Mouse (Mus musculus) CD8-positive naive resting alpha-beta T cell, adult 57 days (primary cell): Measurements from ENCODE around the gene Prrt3. TPM values are rescaled to one million over a fixed set of nuclear protein-coding genes. Genes with fewer than 3 reads are reported as not detected.

Experiments
- total RNA-seq: library from RNA; stranded (reverse); gene quantifications from one replicate; pipeline ENCODE4 v1.2.4, GENCODE M21; 2023

The Prrt3 gene
- 0.86 TPM for total RNA-seq

DNA sequence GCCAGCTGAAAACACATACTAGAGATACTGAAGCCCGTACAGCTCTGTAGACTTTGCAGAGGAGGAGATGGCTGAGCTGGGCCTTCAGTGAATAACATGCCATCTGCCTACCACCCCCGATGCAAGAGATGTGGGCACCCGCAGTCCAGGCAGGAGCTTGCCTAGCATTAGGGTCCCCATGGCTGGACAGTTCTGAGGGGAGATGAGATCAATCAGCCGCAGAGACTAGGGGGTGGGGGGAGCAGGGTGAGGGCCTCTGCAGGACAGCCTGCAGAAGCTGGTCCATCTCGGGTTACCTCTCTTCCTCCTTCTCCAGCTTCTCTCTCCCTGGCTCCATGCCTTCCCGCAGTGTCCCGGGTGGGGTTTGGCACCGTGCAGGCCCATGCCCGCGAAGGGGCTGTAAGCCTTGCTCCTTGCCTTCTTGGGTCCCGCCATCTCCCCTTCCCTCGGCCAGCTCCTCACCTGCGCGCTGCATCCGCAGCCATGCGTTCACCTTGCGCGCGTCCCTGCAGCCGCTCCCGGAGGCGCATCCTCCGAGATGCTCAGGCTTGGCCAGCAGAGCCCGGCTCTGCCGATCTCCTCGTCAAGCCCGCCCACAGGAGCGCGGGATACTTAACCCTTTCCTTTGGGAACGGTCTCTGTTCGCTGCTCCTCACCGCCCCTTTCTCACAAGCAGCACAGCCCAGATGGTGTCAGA lies at the start of gene Prrt3:
Gene Prrt3, minus strand, starts transcription at position 544 of the 697 bp plus-strand sequence.

GRCm38 (mm10) chr6:113530932-113531839 lies 29.5 kb upstream of the Prrt3 start, which contains the start of the genes Emc3 and Fancd2:
Gene Emc3, minus strand, starts transcription at chr6:113531652.
Gene Fancd2, plus strand, starts transcription at chr6:113531682.

DNA sequence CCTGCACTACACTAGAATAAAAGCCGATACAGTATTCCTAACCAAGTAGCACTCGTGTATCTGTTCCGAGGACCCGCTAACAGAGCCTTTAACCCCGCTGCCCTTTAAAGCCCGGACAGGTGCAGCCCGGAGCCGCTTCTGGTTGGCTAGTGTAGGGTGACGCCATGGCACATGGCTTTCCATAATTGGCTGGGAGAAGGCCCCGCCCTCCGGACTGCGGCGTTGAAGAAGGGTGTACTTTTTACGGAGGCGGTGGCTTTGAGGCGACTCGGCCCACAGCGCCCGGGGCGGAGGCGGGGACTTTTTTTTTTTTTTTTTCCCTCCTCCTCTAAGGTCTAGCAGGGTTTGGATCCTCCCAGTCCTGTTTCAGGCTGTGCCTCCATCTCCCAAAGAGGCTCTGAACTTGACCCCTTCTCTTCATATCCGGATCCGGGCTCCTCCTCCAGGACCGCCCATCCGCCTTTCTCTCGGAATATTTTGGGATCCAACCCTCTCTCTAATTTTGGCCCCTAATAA lies 18.6 kb downstream of the Prrt3 start, which contains the start of gene Creld1:
Gene Creld1, plus strand, starts transcription at position 198 of the 516 bp plus-strand sequence.

GRCm38 (mm10) chr6:113471297-113471936 lies 30.3 kb downstream of the Prrt3 start, which contains the start of gene Il17rc:
Gene Il17rc, plus strand, starts transcription at chr6:113471427.

GRCm38 (mm10) chr6:113457952-113458534 lies 43.7 kb downstream of the Prrt3 start, which contains the start of gene Il17re:
Gene Il17re, plus strand, starts transcription at chr6:113458484.

Other genes starting within 250 kb of the Prrt3 start
- 2.1 TPM for gene Cpne9, start 219.6 kb downstream of the Prrt3 start, total RNA-seq
- 60.7 TPM for gene Brpf1, start 194.8 kb downstream of the Prrt3 start, total RNA-seq
- gene Ogg1, start 175.0 kb downstream of the Prrt3 start, total RNA-seq, result 12.5 TPM
- 0.61 TPM for gene Camk1, start 157.9 kb downstream of the Prrt3 start, total RNA-seq
- gene Tada3, start 124.0 kb downstream of the Prrt3 start, total RNA-seq, result 24.6 TPM
- gene Arpc4, start 123.8 kb downstream of the Prrt3 start, total RNA-seq, result 244 TPM
- 44.0 TPM for gene Ttll3, start 112.7 kb downstream of the Prrt3 start, total RNA-seq
- gene Rpusd3, start 82.6 kb downstream of the Prrt3 start, total RNA-seq, result 12.3 TPM
- gene Cidec, start 66.2 kb downstream of the Prrt3 start, total RNA-seq, result not detected
- gene Jagn1, start 59.4 kb downstream of the Prrt3 start, total RNA-seq, result 20.1 TPM
- gene Il17re, start 43.4 kb downstream of the Prrt3 start, total RNA-seq, result not detected
- gene Il17rc, start 30.5 kb downstream of the Prrt3 start, total RNA-seq, result not detected
- 9.8 TPM for gene Creld1, start 18.6 kb downstream of the Prrt3 start, total RNA-seq
- 64.3 TPM for gene Emc3, start 29.7 kb upstream of the Prrt3 start, total RNA-seq
- gene Fancd2, start 29.8 kb upstream of the Prrt3 start, total RNA-seq, result 0.83 TPM
- gene Fancd2os, start 98.8 kb upstream of the Prrt3 start, total RNA-seq, result not detected
- 87.6 TPM for gene Brk1, start 102.8 kb upstream of the Prrt3 start, total RNA-seq
- gene Vhl, start 122.0 kb upstream of the Prrt3 start, total RNA-seq, result 15.5 TPM
- 54.3 TPM for gene Irak2, start 136.5 kb upstream of the Prrt3 start, total RNA-seq
- gene Tatdn2, start 195.1 kb upstream of the Prrt3 start, total RNA-seq, result 238 TPM
- gene Ghrl, start 217.9 kb upstream of the Prrt3 start, total RNA-seq, result 6.9 TPM
- 91.1 TPM for gene Sec13, start 238.8 kb upstream of the Prrt3 start, total RNA-seq